Mouse (Mus musculus): Measurements from ENCODE around the gene Glt6d1.

The Glt6d1 gene

DNA sequence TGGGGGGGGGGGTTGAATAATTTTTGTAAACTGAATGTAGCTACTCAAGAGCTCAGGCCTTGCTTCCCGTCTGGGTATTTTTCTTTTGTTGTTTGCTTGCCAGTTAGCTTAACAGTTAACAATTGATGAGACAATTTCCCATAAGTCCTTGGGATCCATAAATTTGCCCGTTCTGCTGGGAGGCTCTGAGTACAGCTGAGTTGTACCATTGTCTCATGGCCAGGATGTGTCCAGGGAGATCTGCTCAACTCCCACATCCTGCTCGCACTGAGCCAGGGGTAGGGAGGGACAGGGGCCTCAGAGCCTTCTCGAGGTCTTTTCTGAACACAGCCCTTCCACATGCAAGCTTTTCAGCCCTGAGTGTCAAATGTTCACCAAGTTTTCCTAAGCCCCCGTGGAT is 17.6 kb downstream of the Glt6d1 start:
- DNase-seq (ENCODE audit: extremely low read depth, low read depth) = no peak

DNA sequence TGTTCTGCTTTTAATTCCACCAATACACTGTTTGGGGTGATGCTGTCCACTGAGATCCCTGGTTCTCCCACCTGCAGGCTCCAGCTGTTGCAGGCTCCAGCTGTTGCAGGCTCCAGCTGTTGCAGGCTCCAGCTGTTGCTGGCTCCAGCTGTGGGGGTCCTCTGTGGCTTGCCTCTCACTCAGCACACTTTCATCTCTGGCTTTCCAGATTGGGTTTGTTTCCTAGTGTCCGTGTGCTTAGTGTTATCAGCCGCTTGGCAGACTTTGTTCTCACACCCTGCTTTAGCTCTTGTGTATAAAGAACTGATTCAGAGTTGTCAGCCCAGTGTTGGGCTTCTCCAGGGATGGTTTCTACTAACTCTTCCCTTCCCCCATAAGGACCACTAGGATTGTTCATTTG is 18.0 kb downstream of the Glt6d1 start:
- DNase-seq (ENCODE audit: extremely low read depth, low read depth) = no peak

DNA sequence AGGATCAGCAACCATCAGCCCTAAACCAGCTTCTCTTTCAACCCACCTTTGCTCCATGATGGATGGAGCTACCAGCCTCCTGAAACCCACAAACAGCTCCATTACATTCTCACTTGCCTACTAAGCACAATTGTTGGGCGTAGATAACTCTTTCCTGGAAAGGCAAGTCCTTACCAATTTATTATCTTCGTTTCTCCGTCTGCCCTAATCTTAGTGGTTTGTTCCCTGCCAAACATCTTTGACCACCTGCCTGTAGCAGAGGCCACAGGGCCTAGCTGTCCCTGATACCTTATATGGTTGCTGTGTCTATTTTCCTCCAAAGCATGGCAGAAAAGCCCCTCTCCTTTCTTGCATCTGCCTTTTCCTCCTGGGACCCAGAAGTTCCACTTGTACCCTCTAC is 26.6 kb downstream of the Glt6d1 start:
- DNase-seq (ENCODE audit: extremely low read depth, low read depth) = peak; percentile 56

DNA sequence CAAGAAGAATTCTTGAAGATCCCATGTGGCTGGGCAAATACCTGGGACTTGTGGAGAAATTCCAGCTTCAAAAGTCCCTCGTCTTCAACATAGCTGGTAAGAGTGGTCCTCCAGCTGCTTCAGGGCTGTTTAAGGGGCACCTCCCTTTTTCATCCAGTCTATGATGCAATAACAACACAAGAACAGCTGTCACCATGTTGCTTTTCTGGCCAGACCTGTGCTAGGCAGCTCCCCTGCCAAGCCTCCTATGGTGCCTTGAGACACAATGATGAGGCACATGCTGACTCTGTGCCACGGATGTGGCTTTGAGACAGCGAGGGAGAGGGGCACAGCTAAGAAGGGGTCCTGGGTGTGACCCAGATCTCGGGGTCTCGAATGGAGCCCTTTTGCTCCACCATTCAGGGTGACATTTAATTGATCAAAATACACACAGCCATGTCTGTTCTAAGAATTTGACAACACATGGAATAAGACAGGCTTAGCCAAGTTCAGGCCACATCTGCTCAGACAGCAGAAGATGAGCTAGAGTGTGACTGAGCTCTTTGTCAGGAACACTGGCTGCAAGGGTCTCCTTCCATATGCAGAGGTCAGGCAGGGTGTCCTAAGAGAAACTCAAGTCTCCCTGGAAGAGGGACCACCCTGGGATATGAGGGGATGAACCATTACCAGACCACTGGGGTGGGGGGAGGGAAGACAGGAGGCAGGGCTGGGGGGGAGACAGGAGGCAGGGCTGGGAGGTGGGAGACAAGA is 29.9 kb downstream of the Glt6d1 start:
- DNase-seq (ENCODE audit: extremely low read depth, low read depth) = no peak

DNA sequence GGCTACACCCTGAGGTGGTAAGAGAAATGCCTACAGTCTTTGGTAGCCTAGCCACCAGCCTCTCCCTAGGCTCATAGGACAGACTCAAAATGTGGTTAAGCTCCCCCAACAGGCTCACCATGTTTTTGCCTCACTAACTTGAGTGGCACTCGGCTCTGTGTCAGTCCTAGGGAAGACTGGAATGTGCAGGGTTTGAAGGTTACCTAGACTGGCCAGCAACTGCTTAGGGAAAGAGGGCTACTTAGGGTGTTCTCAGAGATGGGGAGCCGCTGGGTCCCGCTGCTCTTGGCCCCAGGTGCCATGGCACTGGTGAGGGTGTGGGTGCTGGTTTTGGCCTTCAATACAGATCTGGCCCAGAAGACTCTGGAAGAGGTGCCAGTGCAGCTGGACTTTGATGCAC is 33.7 kb downstream of the Glt6d1 start, which contains the start of gene Gm13539:
Gene Gm13539, plus strand, starts transcription at position 301 of the 400 bp plus-strand sequence.
- no peak for DNase-seq (ENCODE audit: extremely low read depth, low read depth)

DNA sequence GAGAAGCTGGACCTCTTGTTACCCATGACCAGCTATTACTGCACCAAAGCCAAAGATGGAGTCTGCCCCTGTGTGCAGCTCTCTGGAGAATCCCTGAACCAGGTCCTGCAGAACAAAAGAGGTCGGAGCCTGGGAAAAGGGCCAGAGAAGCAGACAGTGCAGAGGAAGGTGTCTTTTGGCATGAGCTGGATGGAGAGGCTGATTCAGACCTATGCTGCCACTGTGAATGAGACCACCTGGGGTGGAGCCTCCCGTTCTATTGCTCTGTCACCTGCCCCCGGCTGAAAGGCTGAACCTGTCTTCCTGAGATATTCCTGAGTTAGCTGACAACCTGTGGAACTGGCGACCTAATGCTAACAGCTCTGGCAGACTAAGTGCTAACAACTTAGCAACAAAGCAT is 34.7 kb downstream of the Glt6d1 start:
- DNase-seq (ENCODE audit: extremely low read depth, low read depth) = no peak

DNA sequence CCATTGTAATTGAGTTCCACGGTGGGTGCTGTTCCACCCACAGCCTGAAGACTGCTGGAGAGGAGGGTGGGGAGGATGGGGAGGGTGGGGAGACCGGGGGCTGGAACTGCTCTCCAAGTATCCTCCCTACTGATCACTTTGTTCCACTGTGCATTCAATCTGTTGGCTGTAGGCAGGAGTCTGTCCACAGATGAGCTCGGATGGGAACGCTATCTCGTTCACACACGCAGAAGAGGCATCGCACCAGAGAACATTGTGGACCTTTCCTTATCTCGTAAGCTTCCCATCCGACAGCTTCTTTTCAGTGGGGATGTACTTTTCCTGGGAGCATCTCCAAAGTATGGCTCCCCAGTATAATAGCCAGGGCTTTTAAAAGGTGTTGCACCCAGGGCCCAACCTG is 36.6 kb downstream of the Glt6d1 start:
- DNase-seq (ENCODE audit: extremely low read depth, low read depth) = no peak

DNA sequence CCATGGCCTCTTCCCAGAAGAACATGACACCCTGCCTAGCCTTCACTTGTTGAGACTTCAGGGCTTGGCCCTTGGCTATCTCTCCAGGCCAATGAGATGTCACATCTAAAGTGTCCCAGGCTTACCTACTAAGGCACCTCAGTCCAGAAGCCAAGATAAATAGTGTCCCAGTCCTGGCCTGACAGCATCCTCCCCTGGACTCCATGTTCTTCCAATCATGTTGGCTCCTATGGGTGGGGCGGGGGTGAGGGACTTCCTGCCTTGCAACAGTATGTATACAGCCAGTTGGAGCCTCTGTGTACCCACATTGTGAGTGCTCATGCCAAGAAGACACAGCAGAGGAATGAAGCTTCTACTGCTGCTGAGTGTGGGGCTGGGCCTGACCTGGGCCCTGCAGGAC is 38.9 kb downstream of the Glt6d1 start, which contains the start of gene Lcn11:
Gene Lcn11, plus strand, starts transcription at position 301 of the 400 bp plus-strand sequence.
- no peak for DNase-seq (ENCODE audit: extremely low read depth, low read depth)

DNA sequence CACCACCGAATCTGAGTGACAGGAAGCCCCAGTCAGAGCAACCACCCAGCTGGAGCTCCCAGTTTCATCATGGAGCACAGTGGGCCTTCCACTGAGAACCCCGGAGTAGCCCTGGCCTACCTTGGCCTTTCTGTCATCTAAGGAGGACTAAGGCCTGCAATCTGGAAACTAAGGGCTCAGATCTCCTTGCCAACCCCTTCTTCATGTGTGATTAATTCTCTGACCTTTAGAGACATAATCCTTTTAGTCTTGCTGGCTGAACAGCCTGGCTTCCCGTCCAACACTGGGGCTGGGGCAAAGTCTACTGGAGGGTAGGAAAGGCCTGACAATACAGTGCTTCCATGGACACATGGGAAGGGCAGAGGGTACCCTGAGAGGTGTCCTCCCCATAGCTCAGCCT is 39.7 kb downstream of the Glt6d1 start:
- no peak for DNase-seq (ENCODE audit: extremely low read depth, low read depth)

DNA sequence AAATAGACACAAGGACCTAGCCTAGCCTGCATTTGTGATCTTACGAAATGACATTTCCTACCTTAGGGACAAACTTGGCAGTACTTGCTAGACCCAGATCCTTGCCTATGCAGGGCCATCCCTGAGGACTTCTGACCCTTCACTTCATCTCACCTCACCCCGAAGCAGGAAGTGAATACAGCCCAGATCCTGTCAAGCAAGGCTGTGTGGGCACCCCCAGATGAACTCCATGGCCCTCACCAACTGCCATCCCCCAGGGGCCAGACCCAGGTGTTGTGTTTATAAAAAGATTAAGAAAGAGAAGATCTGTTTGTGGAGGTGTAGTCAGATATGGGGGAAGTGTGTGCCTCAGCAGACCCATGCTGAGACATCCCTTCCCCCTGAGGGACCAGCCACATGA is 41.0 kb downstream of the Glt6d1 start:
- no peak for DNase-seq (ENCODE audit: extremely low read depth, low read depth)

DNA sequence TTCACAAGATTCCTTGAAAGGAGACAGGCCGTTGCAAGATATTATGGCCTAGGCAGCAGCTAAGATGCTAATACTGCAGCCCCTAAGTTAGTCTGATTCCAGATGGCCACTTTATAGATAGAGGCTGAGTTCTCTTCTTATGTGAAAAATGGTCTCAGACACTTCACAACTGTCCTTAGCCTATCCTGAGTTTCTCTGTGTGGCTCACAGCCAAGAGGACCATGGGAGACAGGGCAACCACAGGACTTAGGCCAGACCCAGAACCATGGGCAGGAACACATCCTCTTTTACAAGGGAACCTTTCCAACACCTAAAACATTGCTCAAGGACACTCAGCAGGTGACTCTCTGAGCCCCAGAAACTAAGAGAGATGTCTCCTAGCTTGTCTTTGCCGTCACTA is 42.1 kb downstream of the Glt6d1 start:
- no peak for DNase-seq (ENCODE audit: extremely low read depth, low read depth)

DNA sequence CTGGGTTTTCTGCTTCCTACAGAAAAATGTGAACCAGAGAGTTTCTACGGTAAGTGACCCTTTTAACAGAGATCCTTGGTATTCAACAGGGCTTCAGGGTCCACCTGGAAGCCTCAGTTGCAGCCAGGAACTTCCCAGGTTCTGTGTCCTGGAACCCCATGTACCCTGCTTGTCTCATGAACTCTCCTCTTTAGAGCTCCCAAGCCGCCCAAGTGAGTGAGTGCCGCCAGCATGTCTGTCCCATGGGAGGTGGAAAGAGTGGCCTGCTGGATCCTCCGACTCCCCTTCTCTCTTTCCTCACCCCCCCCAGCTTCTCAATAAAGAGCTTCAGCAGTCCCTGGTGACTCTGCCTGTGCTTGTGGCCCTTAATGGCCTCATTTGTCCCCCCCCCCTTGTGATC is 47.9 kb downstream of the Glt6d1 start:
- no peak for DNase-seq (ENCODE audit: extremely low read depth, low read depth)

DNA sequence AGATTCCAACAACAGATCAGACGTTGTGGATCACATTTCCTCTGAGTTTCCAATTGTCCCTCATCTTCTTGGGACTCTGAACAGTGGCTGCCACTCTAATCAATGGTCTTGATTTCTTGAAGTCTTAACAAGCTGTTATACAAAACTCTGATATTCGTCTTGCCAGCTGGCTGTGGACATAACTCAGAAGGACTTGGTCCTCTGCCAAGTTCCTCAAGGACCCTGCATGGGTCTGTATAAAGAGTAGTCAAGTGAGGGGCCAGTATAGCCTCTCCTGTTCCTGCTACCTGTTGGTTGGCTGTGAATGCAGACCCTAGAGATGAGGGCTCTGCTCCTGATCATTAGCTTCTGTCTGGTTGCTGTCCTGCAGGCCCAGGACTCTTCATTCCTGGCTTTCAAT is 50.4 kb downstream of the Glt6d1 start, which contains the start of gene Lcn3:
Gene Lcn3, plus strand, starts transcription at position 301 of the 400 bp plus-strand sequence.
- DNase-seq (ENCODE audit: extremely low read depth, low read depth) = no peak

DNA sequence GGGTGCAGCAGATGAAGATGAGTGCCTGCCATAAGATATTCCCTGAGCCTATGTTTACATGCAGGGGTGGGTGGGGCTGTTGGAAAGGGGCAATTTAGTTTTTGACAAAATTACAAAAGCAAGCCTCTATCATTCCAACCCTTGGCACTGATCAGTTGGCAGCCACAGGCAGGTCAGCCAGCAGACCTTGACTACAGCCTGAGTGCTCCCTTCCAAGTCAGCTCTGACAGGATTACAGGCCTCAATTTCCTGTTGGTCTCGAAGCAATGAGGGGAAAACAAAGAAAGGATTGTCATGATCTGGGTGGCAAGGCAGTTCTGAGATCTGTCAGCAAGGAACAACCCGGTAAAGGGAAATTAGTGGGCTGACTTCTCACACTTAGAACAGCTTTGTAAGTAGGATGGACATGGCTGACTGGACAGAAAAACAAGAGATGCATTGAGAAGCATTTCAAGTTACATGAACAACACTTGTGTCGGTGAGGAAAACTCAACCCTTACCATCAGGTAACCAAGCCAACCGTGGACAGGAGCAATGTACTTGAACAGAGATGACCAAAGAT is 57.5 kb downstream of the Glt6d1 start:
- DNase-seq (ENCODE audit: extremely low read depth, low read depth) = no peak

DNA sequence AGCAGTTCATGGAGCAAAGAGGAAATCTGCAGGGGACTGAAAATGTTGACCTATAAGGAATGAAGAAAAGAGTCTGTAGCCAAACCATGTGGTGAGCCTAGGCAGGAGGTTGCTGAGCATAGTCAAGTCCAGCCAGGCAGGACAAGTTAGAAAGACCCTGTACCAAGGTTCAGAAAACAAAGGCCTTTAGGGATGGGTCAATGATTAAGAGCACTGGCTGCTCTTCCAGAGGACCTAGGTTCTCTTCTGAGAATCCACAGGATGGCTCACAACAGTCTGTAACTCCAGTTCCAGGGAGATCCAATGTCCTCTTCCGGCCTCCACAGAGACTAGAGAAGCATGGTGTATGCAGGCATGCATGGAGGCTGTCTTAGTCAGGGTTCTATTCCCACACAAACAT is 61.4 kb downstream of the Glt6d1 start:
- DNase-seq (ENCODE audit: extremely low read depth, low read depth) = no peak

Measured in MEL-GATA-1-ER (cell line).